Comparison of ENCODE assay signal across 16 mouse cellular contexts in genomic region chr1:61378240-61378639, GRCm38 (mm10).
DNase-seq lines count a peak whose midpoint lies in the region; ATAC-seq and TF ChIP-seq lines count a peak whose summit lies in the region.
"Had no signal": no experiment of that assay in that cellular context is flagged by ENCODE, and none has a peak within 500 bp of the region (broad histone marks: within the 10 kb centered on the region; RNA-seq: fewer than 3 reads in every experiment).

No protein-coding gene starts in this region.

- DNase-seq in kidney, adult 9 months, result no peak
- no peak for DNase-seq in intestine, embryonic 14.5 days (ENCODE audit: low spot score)
- DNase-seq in kidney, postnatal 25 days, result peak; percentile 23 to 52
- DNase-seq in cerebellum, adult 9-10 months, result no peak
- no peak for DNase-seq in cerebellum, adult 2 months
- DNase-seq: adrenal gland, postnatal 36 days; cerebellum, postnatal 36 days; thymus, postnatal 4 days had no signal

- no peak overlapping the region for H3K27ac ChIP-seq in kidney, embryonic 14.5 days (ENCODE audit: low read depth, low read length)
- H3K27ac ChIP-seq in intestine, embryonic 14.5 days (ENCODE audit: low read depth), result peak overlapping the region; percentile 27; the same call in 1 of the 2 replicates
- H3K27ac ChIP-seq in cerebellum, adult 2 months (ENCODE audit: insufficient read depth, low read length), result no peak overlapping the region
- H3K27ac ChIP-seq: forebrain, embryonic 15.5 days; heart, embryonic 10.5 days; stomach, embryonic 15.5 days had no signal

- no peaks in the 10 kb centered on the region for H3K4me1 ChIP-seq in kidney, embryonic 14.5 days (ENCODE audit: control insufficient read depth, insufficient read depth, low read length)
- peaks cover 33% of the 10 kb centered on the region for H3K4me1 ChIP-seq in intestine, embryonic 14.5 days (replicated peaks; ENCODE audit: control insufficient read depth, insufficient read depth, low read length)
- no peaks in the 10 kb centered on the region for H3K4me1 ChIP-seq in cerebellum, adult 2 months (ENCODE audit: control insufficient read depth, insufficient read depth, low read length)

- 0 out of 2 replicates have a peak, but pooled peaks have one; percentile 21 for ATAC-seq in kidney, embryonic 14.5 days (ENCODE audit: low FRiP score, low TSS enrichment)
- peak; percentile 61; the same call in 1 of the 2 replicates for ATAC-seq in intestine, embryonic 14.5 days (replicated peaks; ENCODE audit: low FRiP score, low TSS enrichment, low read depth)
- peak; percentile 45 for ATAC-seq in megakaryocyte progenitor cell, adult 5-6 weeks (replicated peaks; ENCODE audit: poor library complexity)
- ATAC-seq: activated CD4-positive, CD25-positive, alpha-beta regulatory T cell, adult 4 months; forebrain, embryonic 15.5 days; midbrain, embryonic 16.5 days had no signal

- no peaks in the 10 kb centered on the region for H3K27me3 ChIP-seq in kidney, embryonic 14.5 days (ENCODE audit: control insufficient read depth, insufficient read depth, low read length)
- no peaks in the 10 kb centered on the region for H3K27me3 ChIP-seq in intestine, embryonic 14.5 days (replicated peaks; ENCODE audit: control insufficient read depth, insufficient read depth, low read length)
- H3K27me3 ChIP-seq in cerebellum, adult 2 months (ENCODE audit: control insufficient read depth, insufficient read depth, low read length), result no peaks in the 10 kb centered on the region; the same call in 1 of the 2 replicates
- H3K27me3 ChIP-seq: forebrain, embryonic 15.5 days; hindbrain, embryonic 13.5 days; stomach, embryonic 15.5 days had no signal

- TF ChIP-seq POLR2A in cerebellum, adult 2 months (IDR thresholded peaks at IDR 0.05; ENCODE audit: borderline replicate concordance, insufficient read depth, low read length), result no peak

- no peak for TF ChIP-seq CTCF in cerebellum, adult 2 months (IDR thresholded peaks at IDR 0.05; ENCODE audit: borderline replicate concordance, insufficient read depth, low read depth, low read length)

- no peak overlapping the region for H3K4me3 ChIP-seq in kidney, embryonic 14.5 days (ENCODE audit: low read length)
- H3K4me3 ChIP-seq in intestine, embryonic 14.5 days (ENCODE audit: low read depth, low read length), result no peak overlapping the region
- no peak overlapping the region for H3K4me3 ChIP-seq in cerebellum, adult 2 months (replicated peaks; ENCODE audit: insufficient read depth, low read depth, low read length)
- H3K4me3 ChIP-seq: forebrain, embryonic 15.5 days; heart, embryonic 10.5 days; hindbrain, embryonic 13.5 days; stomach, embryonic 15.5 days had no signal

- H3K9me3 ChIP-seq in kidney, embryonic 14.5 days (ENCODE audit: control insufficient read depth, low read length), result no peaks in the 10 kb centered on the region
- no peaks in the 10 kb centered on the region for H3K9me3 ChIP-seq in intestine, embryonic 14.5 days (ENCODE audit: control insufficient read depth, low read length)
- H3K9me3 ChIP-seq: forebrain, embryonic 15.5 days; heart, embryonic 10.5 days; hindbrain, embryonic 13.5 days; stomach, embryonic 15.5 days had no signal

- H3K36me3 ChIP-seq in kidney, embryonic 14.5 days (ENCODE audit: control insufficient read depth, insufficient read depth, low read length), result no peaks in the 10 kb centered on the region
- H3K36me3 ChIP-seq in intestine, embryonic 14.5 days (ENCODE audit: control insufficient read depth, insufficient read depth, low read length), result no peaks in the 10 kb centered on the region
- H3K36me3 ChIP-seq: forebrain, embryonic 15.5 days; heart, embryonic 10.5 days; hindbrain, embryonic 13.5 days; stomach, embryonic 15.5 days had no signal

- 42% methylated on average over 8 of the region's 8 CpGs for WGBS in kidney, embryonic 14.5 days
- 41% methylated on average over 8 of the region's 8 CpGs for WGBS in intestine, embryonic 14.5 days
- 83% methylated on average over 8 of the region's 8 CpGs for WGBS in cerebellum, adult 2 months

- no peak overlapping the region for H3K9ac ChIP-seq in kidney, embryonic 14.5 days (ENCODE audit: low read depth, low read length)
- no peak overlapping the region for H3K9ac ChIP-seq in intestine, embryonic 14.5 days (ENCODE audit: low read length)
- H3K9ac ChIP-seq: forebrain, embryonic 15.5 days; hindbrain, embryonic 13.5 days; stomach, embryonic 15.5 days had no signal

- H3K4me2 ChIP-seq in kidney, embryonic 14.5 days (replicated peaks; ENCODE audit: low read depth, low read length), result no peak overlapping the region
- peak overlapping the region; percentile 7 for H3K4me2 ChIP-seq in intestine, embryonic 14.5 days (ENCODE audit: low read length)
- H3K4me2 ChIP-seq: forebrain, embryonic 15.5 days; hindbrain, embryonic 13.5 days; stomach, embryonic 15.5 days had no signal

Comparison
In these comparisons a context has a peak if more than half of its experiments do, and no peak if none do; other contexts are left out.
1. DNase-seq: peak in kidney, postnatal 25 days (2 of 2); none in kidney, adult 9 months (single experiment), intestine, embryonic 14.5 days (single experiment), cerebellum, adult 9-10 months (single experiment) and cerebellum, adult 2 months (0 of 2).
2. Peak in every context shown above with its lines, with median percentiles within 50 percentile points of each other: ATAC-seq.